Mouse (Mus musculus) kidney, postnatal 36 days (tissue): ENCODE results near the gene Upp2.
A peak's percentile ranks its signal among the peaks of the same experiment; 100 is the strongest.

Experiments used
- DNase-seq, 2 experiments: peaks; one replicate each; pipeline ENCODE4 v3.0.0; 2021 to 2022; ENCODE audit warnings: mixed read lengths in 2 of 2

Upp2 gene

GRCm38 (mm10) chr2:58699931-58700330 lies 132.8 kb downstream of the Upp2 start:
- peak; percentile 90 to 91 for DNase-seq

DNA sequence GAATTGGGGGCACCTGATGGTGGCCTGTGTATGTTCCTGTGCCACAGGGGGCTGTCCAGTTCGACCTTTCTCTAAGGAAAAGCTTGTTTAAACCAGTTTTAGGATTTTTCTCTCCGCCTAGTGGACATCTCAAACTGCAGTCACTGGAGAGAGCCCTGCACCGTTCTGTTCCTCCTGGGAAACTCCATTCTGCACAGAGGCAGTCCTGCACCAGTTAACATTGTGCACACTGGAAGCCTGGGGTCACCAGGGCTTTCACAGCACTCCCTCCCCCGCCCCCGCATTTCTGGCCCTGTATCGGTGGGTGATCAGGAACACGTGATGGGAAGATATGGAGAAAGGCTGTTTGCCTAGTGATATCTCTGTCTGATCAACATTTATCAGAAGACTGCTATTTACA lies 133.3 kb downstream of the Upp2 start:
- DNase-seq, result no peak

DNA sequence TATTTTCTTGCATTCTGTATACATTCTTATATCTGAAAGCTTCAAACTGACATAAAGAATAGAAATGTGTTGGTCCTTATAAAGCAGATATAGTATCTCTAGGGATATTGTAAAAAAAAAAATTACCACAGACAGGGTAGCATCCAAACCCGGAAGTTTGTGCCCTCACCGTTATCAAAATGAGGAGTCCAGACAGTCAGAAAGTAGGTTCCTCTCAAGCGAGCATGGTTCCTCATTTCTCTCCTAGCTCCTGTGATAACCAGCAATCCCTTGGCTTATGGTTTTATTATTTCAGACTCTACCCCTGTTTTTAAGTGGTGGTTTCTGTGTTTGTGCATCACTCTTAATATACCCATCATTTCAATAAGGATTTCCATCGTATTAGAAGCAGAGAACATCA lies 134.5 kb downstream of the Upp2 start:
- DNase-seq, result no peak

GRCm38 (mm10) chr2:58703226-58703625 lies 136.1 kb downstream of the Upp2 start:
- DNase-seq, result no peak

DNA sequence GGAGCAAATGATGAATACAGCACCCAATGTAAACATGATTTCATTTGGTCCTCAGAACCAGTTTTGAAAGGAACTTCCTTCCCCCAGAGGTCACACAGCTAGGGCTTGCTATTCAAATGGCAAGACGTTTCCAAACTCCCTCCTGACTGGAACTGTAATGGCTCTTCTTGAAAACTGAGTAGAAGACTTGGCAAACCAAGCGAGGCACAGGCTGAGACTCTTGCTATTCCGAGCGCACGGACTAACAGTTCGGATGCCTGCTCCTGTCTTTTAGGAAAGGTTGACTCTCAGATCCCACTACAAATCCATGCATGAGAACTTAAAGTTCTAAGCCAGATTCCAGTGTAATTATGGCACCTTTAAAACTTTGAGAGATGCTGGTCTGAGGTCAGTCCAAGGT lies 136.5 kb downstream of the Upp2 start:
- no peak for DNase-seq

- no peak for DNase-seq
Measured at GRCm38 (mm10) chr2:58704576-58704975, 137.5 kb downstream of the Upp2 start.

DNA sequence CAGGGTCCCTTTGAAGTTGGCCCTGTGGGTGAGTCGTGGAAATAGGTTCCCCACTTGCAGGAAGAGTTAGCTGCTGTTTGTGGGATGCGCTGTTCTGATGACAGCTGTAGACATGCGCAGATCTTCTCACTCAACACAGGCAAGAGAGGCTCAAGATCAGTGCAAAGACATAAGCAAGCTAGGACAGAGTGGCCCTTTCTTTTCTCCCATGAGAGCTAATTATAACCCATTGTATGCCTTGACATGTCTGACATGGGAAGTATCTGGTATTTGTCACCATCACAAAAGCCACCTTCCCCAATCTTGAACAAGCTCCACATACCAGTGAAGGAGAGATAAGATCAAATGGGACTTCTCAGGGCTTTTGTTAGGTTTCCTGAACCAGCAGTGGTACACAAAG lies 140.6 kb downstream of the Upp2 start:
- DNase-seq, result no peak

GRCm38 (mm10) chr2:58710234-58710633 lies 143.1 kb downstream of the Upp2 start:
- no peak for DNase-seq

- no peak for DNase-seq
Measured at GRCm38 (mm10) chr2:58711049-58711448, 144.0 kb downstream of the Upp2 start.

DNA sequence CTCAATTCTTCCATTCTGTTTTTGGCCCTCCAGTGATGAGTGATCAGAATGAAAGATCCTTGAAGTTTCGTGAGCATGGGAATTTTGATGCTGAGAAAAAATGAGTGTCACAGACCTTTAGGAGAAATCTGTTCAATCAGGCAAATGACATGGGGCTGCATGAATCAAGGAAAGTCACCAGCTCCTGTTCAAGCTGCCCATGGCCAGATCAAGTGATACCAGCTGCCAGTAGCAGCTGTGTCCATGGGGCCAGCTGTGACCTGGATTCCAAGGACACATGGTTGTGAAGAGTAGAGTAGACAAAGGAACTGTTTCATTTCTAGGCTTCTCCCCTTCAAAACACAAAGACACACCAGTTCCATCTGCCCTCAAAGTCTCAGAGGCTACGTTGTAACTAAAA lies 144.4 kb downstream of the Upp2 start:
- DNase-seq, result peak; percentile 52

DNA sequence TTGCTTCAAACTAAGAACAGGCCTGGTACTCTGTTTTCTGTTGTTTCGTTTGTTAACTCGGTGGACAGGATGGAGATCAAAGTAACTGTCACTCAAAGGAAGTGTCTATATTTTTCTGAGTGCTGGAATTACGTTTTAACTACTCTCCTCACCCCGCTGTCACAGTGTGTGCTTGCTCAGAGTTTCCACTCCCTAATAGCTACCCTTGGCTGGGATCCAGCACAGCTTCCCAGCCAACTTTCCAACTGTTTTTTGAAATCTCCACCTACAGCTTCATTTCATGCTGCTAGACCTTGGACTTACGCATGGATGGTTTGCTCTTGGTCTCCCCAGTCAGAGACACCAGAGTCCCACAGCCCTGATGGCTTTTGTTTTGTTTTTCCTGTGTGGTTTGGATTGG lies 144.8 kb downstream of the Upp2 start:
- DNase-seq, result peak; percentile 90 to 93

DNA sequence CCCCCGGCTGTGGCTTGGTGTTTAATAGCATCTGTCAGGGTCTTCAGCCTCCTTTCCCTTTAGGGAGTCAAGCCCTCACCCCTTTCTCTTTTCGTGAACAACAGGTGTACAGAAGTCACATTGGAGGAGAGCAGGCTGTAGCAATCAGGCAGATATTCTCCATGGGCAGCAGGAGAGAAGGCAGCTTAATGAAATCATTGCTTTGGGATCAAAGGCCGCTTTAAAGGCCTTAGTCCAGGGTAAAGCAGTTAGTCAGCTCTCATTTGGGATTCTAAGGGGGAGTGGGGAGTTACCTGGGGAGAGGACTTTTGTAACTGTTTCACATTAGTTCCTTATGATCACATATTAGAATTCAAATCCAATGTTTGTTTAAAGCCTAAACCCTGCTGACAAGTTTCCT lies 150.8 kb downstream of the Upp2 start:
- peak in 1 of 2 experiments; percentile 56 for DNase-seq

DNA sequence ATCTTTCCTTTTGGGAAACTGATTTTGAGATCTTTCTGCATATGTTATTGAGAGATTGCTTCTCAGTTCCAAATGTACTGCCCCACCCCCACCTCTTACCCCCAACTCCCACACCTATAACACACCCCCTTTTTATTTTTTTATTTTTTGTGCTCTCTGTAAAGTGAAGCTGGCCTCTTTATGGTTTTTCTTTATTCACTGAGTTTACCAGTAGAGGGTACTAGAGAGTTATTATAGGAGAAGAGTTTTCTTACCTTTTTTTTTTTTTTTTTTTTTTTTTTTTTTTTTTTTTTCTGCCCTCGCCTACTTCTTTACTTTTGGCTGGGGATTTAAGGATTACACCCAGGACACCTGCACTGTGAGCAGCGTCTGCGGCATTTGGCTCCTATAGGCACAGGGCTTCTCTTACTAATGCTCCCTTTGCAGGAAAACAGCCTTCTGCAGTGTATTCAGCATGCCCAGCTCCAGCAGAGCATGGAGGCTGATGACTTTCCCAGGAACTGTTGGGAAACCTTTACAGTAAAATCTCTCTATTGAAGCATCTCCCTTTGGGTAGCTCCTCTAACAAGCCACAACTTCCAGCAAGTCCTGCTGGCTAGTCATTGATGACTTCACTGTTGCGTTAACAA lies 170.2 kb downstream of the Upp2 start:
- DNase-seq, result no peak

- DNase-seq, result no peak
Measured at GRCm38 (mm10) chr2:58741213-58741612, 174.1 kb downstream of the Upp2 start.

DNA sequence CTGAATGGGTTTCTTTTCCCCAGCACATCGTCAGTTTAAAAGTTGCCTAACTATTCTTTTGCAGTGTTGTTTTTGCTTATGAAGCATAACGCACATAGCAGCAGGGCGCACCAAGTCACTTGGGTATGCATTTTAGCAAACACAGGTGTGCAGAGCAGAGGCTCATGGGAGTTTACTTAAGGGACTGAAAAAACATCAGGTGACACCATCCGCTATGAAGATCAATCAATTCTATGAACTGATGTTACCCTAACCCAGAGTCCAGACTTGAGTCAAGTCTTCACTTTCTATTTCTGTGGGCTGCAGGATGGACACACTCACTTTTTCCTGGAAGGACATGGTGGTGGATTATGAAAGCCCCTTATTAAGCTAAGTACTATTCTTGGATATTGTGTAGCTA lies 174.9 kb downstream of the Upp2 start:
- DNase-seq, result no peak

DNA sequence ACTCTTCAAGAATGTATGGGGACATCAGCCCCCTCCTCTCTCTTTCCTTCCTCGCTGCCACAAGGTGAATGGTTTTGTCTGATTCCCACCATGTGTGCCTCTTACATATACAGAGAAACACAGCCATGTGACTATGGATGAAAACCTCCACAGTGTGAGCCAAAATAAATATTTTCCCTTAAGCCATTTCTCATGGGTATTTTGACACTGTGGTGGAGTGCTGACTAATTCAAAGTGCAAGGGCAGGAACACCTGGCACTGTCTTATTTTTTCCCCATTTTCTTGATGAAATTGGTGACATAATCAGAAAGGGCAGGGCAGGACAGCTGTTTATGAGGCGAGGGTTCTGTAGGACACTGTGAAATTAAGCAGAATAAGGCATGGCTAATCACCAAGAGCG lies 176.3 kb downstream of the Upp2 start:
- peak in 1 of 2 experiments; percentile 11 for DNase-seq

DNA sequence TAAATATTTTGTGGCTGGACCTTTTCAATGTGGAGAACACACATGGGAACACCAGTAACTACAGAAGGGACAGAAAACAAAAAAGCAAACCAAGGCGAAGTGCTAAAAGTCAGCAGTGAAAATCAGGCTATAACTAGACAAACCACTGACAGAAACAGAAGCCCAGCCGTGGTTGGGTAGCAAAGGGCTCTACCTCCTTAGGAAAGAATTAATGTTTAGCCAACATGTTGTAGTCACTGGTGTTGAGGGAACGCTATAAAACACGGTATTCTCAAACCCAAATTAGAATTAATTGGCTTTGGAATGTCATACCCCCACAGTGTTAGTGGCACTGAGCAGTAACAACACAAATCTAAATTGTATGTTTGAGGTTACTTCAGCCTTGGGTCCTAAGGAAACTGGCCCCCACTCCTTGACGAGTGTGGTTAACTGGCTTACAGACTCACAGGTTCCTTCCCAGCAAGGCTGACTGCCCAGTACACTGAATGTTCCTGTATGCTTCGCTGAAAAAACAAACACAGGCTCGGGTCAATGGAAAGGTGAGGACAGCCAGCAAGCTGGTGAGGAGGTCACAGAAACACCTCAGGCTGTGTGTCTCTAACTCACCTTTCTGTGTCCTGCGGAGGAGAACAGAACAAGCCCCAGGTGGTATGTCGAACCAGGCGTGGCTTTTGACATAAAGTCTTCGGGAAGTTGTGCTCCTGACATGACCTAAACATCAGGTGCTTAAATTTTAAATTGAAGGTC lies 180.6 kb downstream of the Upp2 start:
- DNase-seq, result peak; percentile 76 to 93

GRCm38 (mm10) chr2:58748296-58748695 lies 181.2 kb downstream of the Upp2 start:
- DNase-seq, result peak in 1 of 2 experiments; percentile 17

- DNase-seq, result peak; percentile 72 to 77
Measured at GRCm38 (mm10) chr2:58752891-58753290, 185.8 kb downstream of the Upp2 start.

DNA sequence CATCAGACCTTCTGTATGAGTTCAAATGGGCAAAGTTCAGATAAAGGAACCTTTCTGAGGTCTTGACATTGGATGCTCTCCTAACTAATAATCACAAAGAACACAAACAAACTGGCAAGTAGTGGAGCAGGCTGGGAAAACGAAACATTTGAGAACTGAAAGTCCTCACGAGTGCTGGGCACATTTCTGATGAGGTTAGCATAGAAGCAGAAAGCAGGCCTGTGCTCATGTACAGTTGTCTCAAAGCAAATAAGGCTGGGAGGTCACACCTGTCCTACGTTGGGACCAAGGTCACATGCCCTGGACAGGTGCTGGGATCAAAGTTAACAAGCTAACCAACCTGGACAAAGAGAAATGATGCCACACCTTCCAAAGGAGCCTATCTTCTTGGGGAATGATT lies 187.6 kb downstream of the Upp2 start:
- DNase-seq, result peak; percentile 61 to 81

- no peak for DNase-seq
Measured at GRCm38 (mm10) chr2:58758081-58758480, 191.0 kb downstream of the Upp2 start.

DNA sequence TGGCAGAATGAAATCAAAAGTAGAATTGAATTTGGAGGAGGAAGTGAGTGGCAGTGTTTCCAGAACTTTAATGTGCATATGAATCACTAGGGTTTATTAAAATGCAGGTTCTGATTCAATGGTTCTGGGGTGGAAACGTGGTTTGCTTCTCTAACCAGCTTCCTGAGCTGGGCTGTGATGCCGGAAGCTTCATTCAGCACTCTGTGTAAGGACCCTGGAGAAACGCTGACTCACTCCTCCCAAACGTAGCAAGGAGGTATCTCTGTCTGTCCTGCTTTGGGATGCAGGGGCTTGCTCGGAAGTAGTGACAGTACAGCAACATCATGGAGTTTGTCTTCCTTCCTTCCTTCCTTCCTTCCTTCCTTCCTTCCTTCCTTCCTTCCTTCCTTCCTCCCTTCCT lies 192.6 kb downstream of the Upp2 start:
- no peak for DNase-seq

DNA sequence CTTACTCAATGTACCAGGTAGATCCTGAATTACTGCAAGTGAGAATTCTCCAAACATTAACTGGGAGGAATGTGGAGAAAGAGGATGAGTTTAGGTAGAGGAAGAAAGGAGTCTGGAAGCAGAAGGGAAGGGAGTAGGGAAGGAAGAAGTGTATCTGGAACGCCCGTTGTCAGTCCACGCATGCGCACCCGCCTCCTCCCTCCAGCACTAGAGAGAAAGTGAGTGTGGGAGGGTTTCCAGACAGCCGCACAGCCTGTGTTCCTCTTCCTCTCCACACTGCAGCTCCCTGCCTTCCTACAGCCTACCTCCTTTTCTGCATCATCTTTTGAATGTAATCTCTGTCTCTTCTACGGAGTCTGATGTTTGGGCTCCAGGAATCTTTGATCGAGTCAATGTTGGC lies 198.0 kb downstream of the Upp2 start:
- peak; percentile 65 to 76 for DNase-seq

DNA sequence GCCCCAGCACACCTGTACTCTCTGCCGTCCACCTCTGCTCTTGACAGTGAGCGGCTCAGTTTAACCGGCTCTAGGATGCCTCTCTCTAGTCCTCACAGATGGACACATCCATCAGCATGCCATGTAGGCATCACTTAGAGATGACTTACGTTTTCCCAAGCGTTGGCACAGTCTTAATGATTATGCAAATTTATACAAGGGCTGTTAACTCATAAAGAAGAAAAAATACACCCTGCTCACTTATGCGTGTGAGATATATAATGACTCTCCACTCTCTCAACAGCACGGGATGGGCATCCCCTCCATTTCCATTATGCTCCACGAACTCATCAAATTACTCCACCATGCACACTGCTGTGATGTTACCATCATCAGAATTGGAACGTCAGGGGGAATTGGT lies 206.7 kb downstream of the Upp2 start:
- no peak for DNase-seq
